Mouse (Mus musculus): ENCODE results near the gene Klhl23. TPM values are rescaled to one million over a fixed set of nuclear protein-coding genes. Genes with fewer than 3 reads are reported as not detected.
A peak's percentile ranks its signal among the peaks of the same experiment; 100 is the strongest.
"Not testable (repeated sequence)": the region's sequence is repeated elsewhere in the genome, so short reads cannot be mapped to it uniquely, and the experiment has no call there.

Klhl23 gene
- polyA plus RNA-seq, 1 experiment from 2014 or later: 25.1 TPM

DNA sequence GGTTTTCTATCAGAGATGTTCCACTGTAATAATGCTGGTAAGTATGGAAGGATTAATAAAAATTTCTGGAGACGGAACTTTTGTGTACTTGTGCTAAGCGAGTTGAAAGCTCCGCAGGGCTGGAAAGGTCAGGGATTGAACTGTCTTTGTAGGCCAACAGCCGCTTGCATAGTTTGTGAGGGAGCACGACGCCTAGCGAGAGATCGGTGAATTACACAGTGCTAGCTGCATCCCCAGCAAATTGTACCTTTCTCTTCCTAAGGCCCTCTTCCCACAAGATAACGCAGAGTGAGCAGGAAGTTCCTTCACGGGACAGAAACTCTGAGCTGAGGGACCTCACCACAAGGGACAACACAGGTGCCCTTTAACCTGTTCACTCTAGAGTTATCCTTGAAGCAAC lies 31.5 kb upstream of the Klhl23 start:
- H3K27me3 ChIP-seq (ENCODE audit: control insufficient read depth, insufficient read depth, low read length): no peaks in the 10 kb centered on the region
- peaks cover 2% of the 10 kb centered on the region; the same call in 1 of the 2 replicates for H3K36me3 ChIP-seq (ENCODE audit: control insufficient read depth, insufficient read depth, low read length)
- WGBS: 1% methylated on average over 10 of the region's 10 CpGs
- TF ChIP-seq CTCF (IDR thresholded peaks at IDR 0.05; ENCODE audit: low read depth) (peak; percentile 89), EP300 (optimal IDR thresholded peaks at IDR 0.05) (no peak)
- H3K4me2 ChIP-seq (replicated peaks; ENCODE audit: low read depth): peak overlapping the region; percentile 65
- H3K27ac ChIP-seq (replicated peaks): peak overlapping the region; percentile 87; the same call in 1 of the 2 replicates
- ATAC-seq (ENCODE audit: low FRiP score, low TSS enrichment) (peak; percentile 72; the same call in 1 of the 2 replicates), DNase-seq (ENCODE audit: low spot score) (peak; percentile 91)
- H3K9ac ChIP-seq (ENCODE audit: low read length): no peak overlapping the region
- peak overlapping the region; percentile 63 for H3K4me3 ChIP-seq (ENCODE audit: low read depth, low read length)
- H3K9me3 ChIP-seq (ENCODE audit: control insufficient read depth, low read length): no peaks in the 10 kb centered on the region
- no peaks in the 10 kb centered on the region for H3K4me1 ChIP-seq (replicated peaks; ENCODE audit: control insufficient read depth, insufficient read depth)

GRCm38 (mm10) chr2:69790722-69791121 lies 31.0 kb upstream of the Klhl23 start:
- ATAC-seq (ENCODE audit: low FRiP score, low TSS enrichment) (no peak), DNase-seq (ENCODE audit: low spot score) (no peak)
- peak overlapping the region; percentile 65 for H3K4me2 ChIP-seq (replicated peaks; ENCODE audit: low read depth)
- TF ChIP-seq EP300 (optimal IDR thresholded peaks at IDR 0.05): no peak
- no peak for TF ChIP-seq CTCF (IDR thresholded peaks at IDR 0.05; ENCODE audit: low read depth)
- no peaks in the 10 kb centered on the region for H3K27me3 ChIP-seq (ENCODE audit: control insufficient read depth, insufficient read depth, low read length)
- no peak overlapping the region for H3K27ac ChIP-seq (replicated peaks)
- H3K9me3 ChIP-seq (ENCODE audit: control insufficient read depth, low read length): no peaks in the 10 kb centered on the region
- no peaks in the 10 kb centered on the region for H3K4me1 ChIP-seq (replicated peaks; ENCODE audit: control insufficient read depth, insufficient read depth)
- peak overlapping the region; percentile 63; the same call in 1 of the 2 replicates for H3K4me3 ChIP-seq (ENCODE audit: low read depth, low read length)
- peaks cover 6% of the 10 kb centered on the region; the same call in 1 of the 2 replicates for H3K36me3 ChIP-seq (ENCODE audit: control insufficient read depth, insufficient read depth, low read length)
- no peak overlapping the region for H3K9ac ChIP-seq (ENCODE audit: low read length)
- WGBS: 69% methylated on average over 4 of the region's 4 CpGs

DNA sequence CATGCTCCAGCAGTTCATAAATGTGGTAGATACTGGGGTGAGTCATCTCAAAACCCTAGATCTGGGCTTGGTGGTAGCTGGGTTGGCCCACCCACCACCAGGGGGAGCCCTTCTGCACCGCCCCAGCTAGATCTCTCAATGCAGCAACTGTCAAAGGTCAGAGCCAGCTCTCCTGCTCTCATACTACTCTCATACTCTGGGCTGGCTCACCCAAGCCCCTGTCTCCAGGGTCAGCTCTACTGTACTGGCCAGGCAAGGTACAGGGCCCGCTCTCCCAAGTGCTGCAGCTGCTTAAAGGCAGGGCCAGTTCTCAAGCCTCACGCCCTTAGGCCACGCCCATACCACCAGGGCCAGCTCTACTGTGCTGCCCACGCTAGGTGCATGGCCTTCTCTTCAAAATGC lies 18.8 kb upstream of the Klhl23 start:
- TF ChIP-seq EP300 (optimal IDR thresholded peaks at IDR 0.05): no peak
- peak; percentile 80 for TF ChIP-seq CTCF (IDR thresholded peaks at IDR 0.05; ENCODE audit: low read depth)
- ATAC-seq (ENCODE audit: low FRiP score, low TSS enrichment) (peak; percentile 92), DNase-seq (ENCODE audit: low spot score) (peak; percentile 81)
- no peaks in the 10 kb centered on the region for H3K4me1 ChIP-seq (replicated peaks; ENCODE audit: control insufficient read depth, insufficient read depth)
- H3K27me3 ChIP-seq (ENCODE audit: control insufficient read depth, insufficient read depth, low read length): no peaks in the 10 kb centered on the region
- 47% methylated on average over 5 of the region's 5 CpGs for WGBS
- H3K27ac ChIP-seq (replicated peaks): no peak overlapping the region
- no peaks in the 10 kb centered on the region for H3K9me3 ChIP-seq (ENCODE audit: control insufficient read depth, low read length)
- no peak overlapping the region for H3K4me3 ChIP-seq (ENCODE audit: low read depth, low read length)
- H3K9ac ChIP-seq (ENCODE audit: low read length): no peak overlapping the region
- no peak overlapping the region for H3K4me2 ChIP-seq (replicated peaks; ENCODE audit: low read depth)
- H3K36me3 ChIP-seq (ENCODE audit: control insufficient read depth, insufficient read depth, low read length): no peaks in the 10 kb centered on the region

GRCm38 (mm10) chr2:69803756-69804155 lies 18.0 kb upstream of the Klhl23 start:
- no peaks in the 10 kb centered on the region for H3K36me3 ChIP-seq (ENCODE audit: control insufficient read depth, insufficient read depth, low read length)
- H3K4me3 ChIP-seq (ENCODE audit: low read depth, low read length): no peak overlapping the region

GRCm38 (mm10) chr2:69804663-69805062 lies 17.1 kb upstream of the Klhl23 start:
- H3K4me2 ChIP-seq (replicated peaks; ENCODE audit: low read depth); H3K36me3 ChIP-seq (ENCODE audit: control insufficient read depth, insufficient read depth, low read length); H3K9ac ChIP-seq (ENCODE audit: low read length); H3K27me3 ChIP-seq (ENCODE audit: control insufficient read depth, insufficient read depth, low read length); H3K4me1 ChIP-seq (replicated peaks; ENCODE audit: control insufficient read depth, insufficient read depth); H3K4me3 ChIP-seq (ENCODE audit: low read depth, low read length); H3K9me3 ChIP-seq (ENCODE audit: control insufficient read depth, low read length); DNase-seq (ENCODE audit: low spot score); ATAC-seq (ENCODE audit: low FRiP score, low TSS enrichment); H3K27ac ChIP-seq (replicated peaks): not testable (repeated sequence)
- WGBS: 78% methylated on average over 8 of the region's 9 CpGs

More at GRCm38 (mm10) chr2:69803756-69804155, 18.0 kb upstream of the Klhl23 start:
- Histone ChIP-seq H3K4me1 (replicated peaks; ENCODE audit: control insufficient read depth, insufficient read depth) (no peaks in the 10 kb centered on the region), H3K27me3 (ENCODE audit: control insufficient read depth, insufficient read depth, low read length) (no peaks in the 10 kb centered on the region), H3K9ac (ENCODE audit: low read length) (no peak overlapping the region), H3K27ac (replicated peaks) (no peak overlapping the region), H3K4me2 (replicated peaks; ENCODE audit: low read depth) (no peak overlapping the region), H3K9me3 (ENCODE audit: control insufficient read depth, low read length) (no peaks in the 10 kb centered on the region)
- ATAC-seq (ENCODE audit: low FRiP score, low TSS enrichment) (no peak), DNase-seq (ENCODE audit: low spot score) (no peak)
- WGBS: 73% methylated on average over 8 of the region's 8 CpGs
- no peak for TF ChIP-seq EP300 (optimal IDR thresholded peaks at IDR 0.05)
- no peak for TF ChIP-seq CTCF (IDR thresholded peaks at IDR 0.05; ENCODE audit: low read depth)

- Histone ChIP-seq H3K4me3 (ENCODE audit: low read depth, low read length) (no peak overlapping the region), H3K4me2 (replicated peaks; ENCODE audit: low read depth) (no peak overlapping the region), H3K9me3 (ENCODE audit: control insufficient read depth, low read length) (no peaks in the 10 kb centered on the region), H3K9ac (ENCODE audit: low read length) (no peak overlapping the region), H3K27me3 (ENCODE audit: control insufficient read depth, insufficient read depth, low read length) (no peaks in the 10 kb centered on the region), H3K36me3 (ENCODE audit: control insufficient read depth, insufficient read depth, low read length) (no peaks in the 10 kb centered on the region), H3K27ac (replicated peaks) (no peak overlapping the region), H3K4me1 (replicated peaks; ENCODE audit: control insufficient read depth, insufficient read depth) (no peaks in the 10 kb centered on the region)
- ATAC-seq (ENCODE audit: low FRiP score, low TSS enrichment): no peak
- no peak for TF ChIP-seq CTCF (IDR thresholded peaks at IDR 0.05; ENCODE audit: low read depth)
- no peak for TF ChIP-seq EP300 (optimal IDR thresholded peaks at IDR 0.05)
- WGBS: 68% methylated on average over 15 of the region's 15 CpGs
- DNase-seq (ENCODE audit: low spot score): no peak
Observed at GRCm38 (mm10) chr2:69810169-69810568, 11.6 kb upstream of the Klhl23 start.

DNA sequence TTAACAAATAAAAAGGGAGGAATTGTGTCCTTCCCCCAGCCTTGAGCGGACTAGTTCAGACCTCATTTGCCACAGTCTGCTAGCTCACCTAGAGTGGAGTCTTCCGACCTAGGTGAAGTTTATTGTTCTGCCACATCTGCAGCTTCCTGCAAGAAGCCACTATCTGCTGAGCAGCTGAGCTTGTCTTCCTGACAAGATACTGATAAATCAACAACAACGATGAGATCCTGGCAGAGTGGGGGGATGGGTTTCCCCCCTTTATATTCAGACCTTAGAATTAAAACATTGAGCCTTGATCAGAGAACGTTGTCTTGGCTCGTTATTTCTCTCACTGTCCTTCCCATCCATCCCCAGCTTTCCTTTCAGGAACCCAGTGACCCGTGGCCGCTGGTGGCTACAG lies 10.4 kb upstream of the Klhl23 start:
- 71% methylated on average over 7 of the region's 7 CpGs for WGBS
- DNase-seq (ENCODE audit: low spot score); H3K27ac ChIP-seq (replicated peaks); H3K9me3 ChIP-seq (ENCODE audit: control insufficient read depth, low read length); H3K4me2 ChIP-seq (replicated peaks; ENCODE audit: low read depth); ATAC-seq (ENCODE audit: low FRiP score, low TSS enrichment); H3K4me1 ChIP-seq (replicated peaks; ENCODE audit: control insufficient read depth, insufficient read depth); H3K27me3 ChIP-seq (ENCODE audit: control insufficient read depth, insufficient read depth, low read length); H3K4me3 ChIP-seq (ENCODE audit: low read depth, low read length); H3K36me3 ChIP-seq (ENCODE audit: control insufficient read depth, insufficient read depth, low read length); H3K9ac ChIP-seq (ENCODE audit: low read length): not testable (repeated sequence)
